Mouse (Mus musculus) midbrain, embryonic 15.5 days (tissue): ENCODE measurements at regions not wholly inside any gene's neighbourhood (a gene's known extent, or its start where the extent isn't known, plus 50 kb on each side); places are given as distances from the start of the nearest gene placed in this dataset.

ENCODE experiments used
- ATAC-seq: fragments of 200-750 bp; cut with Nextera tagmentation; replicated peaks from 2 replicates; pipeline ENCODE4 v1.8.0; 2017; ENCODE audit warnings: moderate TSS enrichment
- H3K27ac ChIP-seq: fragments of 300-500 bp; sonication (generic); 2 replicates; pipeline ENCODE4 v1.5.1; 2015; ENCODE audit warnings: mild to moderate bottlenecking, inconsistent platforms
- H3K27me3 ChIP-seq: fragments of 300-500 bp; sonication (generic); replicated peaks from 2 replicates; pipeline ENCODE4 v1.6.1; 2015; ENCODE audit warnings: inconsistent platforms
- H3K36me3 ChIP-seq: fragments of 300-500 bp; sonication (generic); replicated peaks from 2 replicates; pipeline ENCODE4 v1.6.1; 2015; ENCODE audit warnings: inconsistent platforms
- H3K4me1 ChIP-seq: fragments of 300-500 bp; sonication (generic); 2 replicates; pipeline ENCODE4 v1.6.1; 2015; ENCODE audit warnings: inconsistent platforms
- H3K4me2 ChIP-seq: fragments of 300-500 bp; sonication (generic); 2 replicates; pipeline ENCODE4 v1.6.1; 2015; ENCODE audit warnings: inconsistent platforms, mild to moderate bottlenecking, moderate library complexity
- H3K4me3 ChIP-seq: fragments of 300-500 bp; sonication (generic); 2 replicates; pipeline ENCODE4 v1.5.1; 2015; ENCODE audit warnings: mild to moderate bottlenecking, inconsistent platforms
- H3K9ac ChIP-seq: fragments of 300-500 bp; sonication (generic); 2 replicates; pipeline ENCODE4 v1.6.1; 2015; ENCODE audit warnings: mild to moderate bottlenecking, inconsistent platforms
- H3K9me3 ChIP-seq: fragments of 300-500 bp; sonication (generic); 2 replicates; pipeline ENCODE4 v1.6.1; 2016; ENCODE audit warnings: inconsistent platforms
- WGBS: fragments of 180-500 bp; shearing (Covaris S2); methylation state at CpG from one replicate; pipeline ENCODE4 v1.1.7; 2015; ENCODE audit warnings: mixed read lengths; 5-methylcytosine and 5-hydroxymethylcytosine counted together

DNA sequence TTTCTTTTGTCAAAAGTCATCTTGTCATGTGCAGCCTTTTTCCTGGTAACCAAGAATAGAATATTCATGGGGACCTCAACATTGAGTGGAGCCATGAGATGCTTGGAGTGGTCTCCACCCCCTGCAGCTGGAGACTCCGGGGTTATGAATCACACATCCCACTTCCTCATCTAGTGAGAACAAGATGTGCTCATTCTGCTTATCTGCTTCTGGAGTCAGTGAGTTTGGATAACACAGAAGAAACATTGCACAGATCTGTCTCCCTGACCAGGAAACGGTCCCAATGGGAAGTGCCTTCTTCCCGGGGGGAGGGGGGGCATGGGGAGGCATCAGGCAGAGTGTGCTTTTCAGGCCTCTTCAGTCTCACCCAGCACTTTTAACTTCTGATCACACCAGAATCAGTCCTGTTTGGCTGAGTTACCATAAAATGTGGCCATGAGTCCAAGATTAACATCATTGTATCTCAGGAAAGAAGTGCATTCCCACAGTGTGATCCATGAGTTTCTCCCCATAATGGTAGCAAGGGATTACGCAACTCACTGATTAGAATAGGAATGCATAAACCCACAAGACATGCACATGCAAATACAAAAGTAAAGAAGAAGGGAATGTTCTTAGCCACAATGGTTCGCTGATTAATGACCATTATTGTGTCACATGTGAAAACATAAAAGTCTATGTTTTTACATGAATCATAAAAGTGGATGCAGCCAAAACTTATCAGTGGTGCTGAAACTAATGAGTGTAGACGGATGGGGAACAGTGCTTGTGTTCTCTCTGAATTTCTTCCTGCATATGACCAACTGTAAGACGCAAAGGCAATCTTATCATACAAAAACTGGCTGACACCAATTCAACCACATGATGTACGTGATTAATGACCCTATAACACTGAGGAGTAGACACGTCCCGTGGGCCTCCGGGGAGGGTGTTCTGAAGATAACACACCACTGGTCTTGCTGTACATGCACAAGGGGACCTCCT, 393.8 kb upstream of the Mmadhc start:
- H3K4me2 ChIP-seq: no peak overlapping the region
- WGBS: 90% methylated on average over 11 of the region's 11 CpGs
- H3K4me3 ChIP-seq: no peak overlapping the region
- H3K27me3 ChIP-seq: no peaks in the 10 kb centered on the region
- H3K36me3 ChIP-seq: no peaks in the 10 kb centered on the region
- H3K4me1 ChIP-seq: peaks cover 16% of the 10 kb centered on the region
- H3K9ac ChIP-seq: no peak overlapping the region
- no peak for ATAC-seq
- no peaks in the 10 kb centered on the region for H3K9me3 ChIP-seq
- H3K27ac ChIP-seq: no peak overlapping the region

DNA sequence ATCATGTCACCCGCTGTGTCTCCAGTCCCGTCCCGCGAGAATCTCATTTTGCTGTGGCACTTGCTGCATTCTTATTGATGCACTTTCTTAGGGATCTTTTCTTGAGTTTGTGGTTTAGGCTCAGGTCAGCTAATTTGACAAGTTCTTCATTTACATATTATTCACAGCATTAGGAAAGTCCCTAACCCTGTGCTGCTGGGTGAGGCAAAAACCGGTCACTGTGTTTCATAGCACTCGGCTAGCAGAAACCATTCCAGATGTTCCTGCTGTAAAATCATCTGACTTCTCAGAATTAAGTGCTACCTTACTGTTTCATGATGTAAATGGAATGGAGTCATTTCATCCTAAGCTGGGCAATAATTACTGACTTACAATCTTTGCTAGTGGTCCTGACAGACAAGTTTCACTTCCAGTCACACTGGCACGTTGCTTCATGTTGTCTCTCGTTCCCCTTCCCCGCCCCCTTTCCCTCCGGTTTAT, 391.1 kb upstream of the Mmadhc start:
- WGBS: 91% methylated on average over 10 of the region's 10 CpGs
- Histone ChIP-seq H3K27ac (no peak overlapping the region), H3K4me2 (no peak overlapping the region), H3K9me3 (no peaks in the 10 kb centered on the region), H3K4me1 (no peaks in the 10 kb centered on the region), H3K9ac (no peak overlapping the region), H3K4me3 (no peak overlapping the region), H3K36me3 (no peaks in the 10 kb centered on the region), H3K27me3 (no peaks in the 10 kb centered on the region)
- ATAC-seq: no peak

DNA sequence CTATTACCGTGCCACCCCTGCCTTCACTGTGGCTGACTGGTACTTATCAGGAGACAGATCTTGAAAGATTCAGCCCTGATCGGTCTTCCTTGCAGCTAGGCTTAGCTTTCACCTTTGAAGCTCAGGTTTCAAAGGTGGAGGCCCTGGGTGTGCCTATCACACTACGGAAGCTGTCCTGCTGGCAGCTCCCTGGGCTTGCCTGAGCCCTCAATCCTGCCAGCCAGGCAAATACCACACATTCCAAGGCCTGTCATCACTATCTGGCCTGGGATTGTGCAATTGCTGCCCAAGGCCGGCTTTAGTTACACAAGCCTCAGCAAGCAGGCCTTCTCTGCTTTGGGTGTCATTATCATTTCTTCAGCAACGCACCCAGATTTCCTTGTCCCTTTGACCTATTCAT, 390.6 kb upstream of the Mmadhc start:
- Histone ChIP-seq H3K4me1 (no peaks in the 10 kb centered on the region), H3K9ac (no peak overlapping the region), H3K4me2 (no peak overlapping the region), H3K27me3 (no peaks in the 10 kb centered on the region), H3K9me3 (no peaks in the 10 kb centered on the region), H3K4me3 (no peak overlapping the region), H3K36me3 (no peaks in the 10 kb centered on the region), H3K27ac (no peak overlapping the region)
- ATAC-seq: no peak
- WGBS: 73% methylated on average over 5 of the region's 5 CpGs

DNA sequence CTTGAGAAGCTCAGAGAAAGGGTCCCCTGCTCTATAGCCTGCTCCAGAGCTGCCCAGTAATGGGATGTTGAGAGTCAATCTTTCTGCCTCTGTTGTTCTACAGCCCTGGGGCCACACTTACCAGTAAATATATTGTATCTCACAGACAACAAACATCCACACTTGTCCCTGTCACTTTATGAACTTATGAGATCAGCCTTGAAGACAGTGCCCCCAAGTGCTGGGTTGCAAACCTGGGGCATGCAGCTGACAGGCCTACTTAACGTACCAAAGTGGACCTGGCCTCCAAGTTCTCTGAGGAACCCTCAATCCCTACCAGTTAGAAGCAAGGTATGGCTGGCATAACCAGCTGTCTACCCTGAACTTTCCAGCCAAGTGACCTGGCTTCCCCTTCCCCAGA, 380.9 kb upstream of the Mmadhc start:
- Histone ChIP-seq H3K4me2 (no peak overlapping the region), H3K36me3 (no peaks in the 10 kb centered on the region), H3K27ac (no peak overlapping the region), H3K27me3 (no peaks in the 10 kb centered on the region), H3K4me3 (no peak overlapping the region), H3K9ac (no peak overlapping the region), H3K9me3 (no peaks in the 10 kb centered on the region), H3K4me1 (no peaks in the 10 kb centered on the region)
- no peak for ATAC-seq
- WGBS: 77% methylated on average over 1 of the region's 1 CpGs

DNA sequence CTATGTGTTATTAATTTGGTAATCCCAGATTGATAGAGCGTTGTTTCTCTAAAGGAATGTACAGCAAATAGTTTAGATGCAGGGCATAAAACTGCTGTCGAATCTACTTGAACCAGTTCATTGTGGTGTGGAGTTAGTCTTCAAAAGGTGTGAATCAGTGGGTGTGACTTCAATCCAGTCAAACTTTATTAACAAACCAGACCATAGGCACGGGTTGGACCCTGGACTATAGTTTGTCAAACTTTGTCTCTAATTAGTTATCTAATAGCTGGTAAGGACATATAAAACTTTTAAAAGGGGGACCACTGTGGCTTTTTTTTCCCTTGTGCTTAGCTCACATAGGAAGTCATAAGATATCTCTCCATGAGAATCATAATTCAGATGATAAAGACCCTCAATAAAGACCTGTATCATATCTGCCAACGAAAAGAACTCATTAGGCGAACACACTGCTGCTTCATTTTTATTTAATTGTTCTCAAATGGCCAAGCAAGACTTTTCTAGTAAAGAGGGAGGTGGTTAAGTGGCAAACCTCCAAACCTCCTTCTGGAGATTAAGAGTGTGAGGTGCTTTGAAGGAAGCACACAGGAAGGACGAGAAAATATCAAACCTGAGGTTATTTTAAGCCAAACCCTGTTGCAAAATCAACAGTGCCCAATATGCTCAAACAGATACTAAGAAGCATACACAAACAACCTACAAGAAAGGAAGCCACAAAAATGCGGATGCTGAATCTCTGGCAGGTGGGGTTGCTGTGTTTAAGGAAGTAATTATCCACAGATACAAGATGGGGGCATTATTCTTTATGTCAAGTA, 379.3 kb upstream of the Mmadhc start:
- no peaks in the 10 kb centered on the region for H3K9me3 ChIP-seq
- no peak for ATAC-seq
- no peak overlapping the region for H3K4me3 ChIP-seq
- H3K9ac ChIP-seq: no peak overlapping the region
- H3K27ac ChIP-seq: no peak overlapping the region
- WGBS: 90% methylated on average over 7 of the region's 7 CpGs
- H3K4me2 ChIP-seq: no peak overlapping the region
- no peaks in the 10 kb centered on the region for H3K27me3 ChIP-seq
- H3K4me1 ChIP-seq: no peaks in the 10 kb centered on the region
- no peaks in the 10 kb centered on the region for H3K36me3 ChIP-seq

DNA sequence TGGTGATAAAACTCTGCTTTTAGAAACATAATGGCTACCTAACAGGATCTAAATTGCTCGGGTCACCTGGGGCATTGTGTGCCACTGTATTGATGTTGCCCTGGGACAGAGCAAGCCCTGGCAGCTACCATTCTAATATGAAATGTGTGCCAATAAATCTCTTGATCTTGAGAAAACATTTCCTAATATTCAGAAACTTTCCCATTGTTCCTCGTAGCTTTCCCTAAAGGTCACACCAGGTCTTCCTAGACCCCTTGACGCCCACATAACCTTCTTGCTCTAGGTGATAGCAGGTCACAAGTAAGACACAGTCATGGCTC, 378.2 kb upstream of the Mmadhc start:
- Histone ChIP-seq H3K9me3 (no peaks in the 10 kb centered on the region), H3K4me3 (no peak overlapping the region), H3K9ac (no peak overlapping the region), H3K27me3 (no peaks in the 10 kb centered on the region), H3K4me2 (no peak overlapping the region), H3K27ac (no peak overlapping the region), H3K36me3 (no peaks in the 10 kb centered on the region), H3K4me1 (no peaks in the 10 kb centered on the region)
- no peak for ATAC-seq
- WGBS: 95% methylated on average over 3 of the region's 3 CpGs

DNA sequence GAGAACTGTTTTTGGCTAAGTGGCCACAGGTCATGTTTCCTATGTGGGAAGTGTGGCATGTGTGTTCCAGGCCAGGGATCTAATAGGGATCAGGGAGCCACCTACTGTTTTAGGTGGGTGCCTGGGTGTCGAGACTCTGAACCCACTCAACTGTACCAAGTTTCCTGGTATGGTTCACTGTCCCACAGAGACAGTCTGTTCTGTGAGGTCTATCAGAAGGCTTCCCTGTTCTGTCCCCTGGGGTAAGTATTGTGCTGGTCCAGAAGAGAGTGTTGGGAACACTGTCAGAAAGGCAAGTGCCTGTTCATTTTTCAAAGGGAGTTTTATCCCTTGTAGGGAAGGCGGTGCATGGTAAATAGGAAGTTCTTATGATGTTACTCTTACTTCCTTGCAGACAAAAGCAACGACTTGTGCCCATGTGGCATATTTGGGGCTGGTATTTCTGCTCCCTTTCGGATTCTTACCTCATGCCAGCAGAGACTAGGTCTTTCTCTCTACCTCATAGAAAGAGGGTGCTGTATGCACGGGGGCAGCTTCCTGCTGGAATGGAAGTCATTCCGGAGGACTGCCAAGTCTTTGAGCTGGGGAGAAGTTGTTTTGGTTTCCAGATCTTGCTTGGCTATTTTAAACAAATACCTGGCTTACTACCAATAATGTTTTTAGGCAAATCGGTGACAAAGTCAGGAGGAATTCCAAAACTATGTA, 377.7 kb upstream of the Mmadhc start:
- Histone ChIP-seq H3K9ac (no peak overlapping the region), H3K4me2 (no peak overlapping the region), H3K4me1 (no peaks in the 10 kb centered on the region), H3K9me3 (no peaks in the 10 kb centered on the region), H3K36me3 (no peaks in the 10 kb centered on the region), H3K27ac (no peak overlapping the region), H3K27me3 (no peaks in the 10 kb centered on the region), H3K4me3 (no peak overlapping the region)
- 92% methylated on average over 7 of the region's 7 CpGs for WGBS
- no peak for ATAC-seq

DNA sequence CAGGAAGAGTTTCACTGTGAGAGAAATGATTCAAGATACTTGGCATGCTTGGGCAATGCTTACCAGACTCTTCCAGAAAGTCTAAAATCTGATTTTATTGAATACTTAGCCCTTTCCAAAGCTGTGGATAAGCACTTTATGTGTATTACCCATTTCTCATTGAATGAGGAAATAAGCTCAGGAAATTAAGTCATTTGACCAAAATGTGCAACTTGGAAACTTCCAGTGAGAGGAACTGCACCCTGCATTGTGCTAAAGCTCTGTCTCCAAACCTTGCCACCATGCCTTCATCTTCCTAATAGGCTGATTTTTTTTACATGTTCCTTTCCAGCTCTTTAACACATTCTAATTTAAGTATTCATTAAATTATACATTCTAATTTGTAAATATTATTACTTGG, 372.7 kb upstream of the Mmadhc start:
- no peak overlapping the region for H3K9ac ChIP-seq
- H3K27ac ChIP-seq: no peak overlapping the region
- H3K9me3 ChIP-seq: no peaks in the 10 kb centered on the region
- H3K36me3 ChIP-seq: no peaks in the 10 kb centered on the region
- no peaks in the 10 kb centered on the region for H3K27me3 ChIP-seq
- ATAC-seq: no peak
- no peak overlapping the region for H3K4me3 ChIP-seq
- H3K4me2 ChIP-seq: no peak overlapping the region
- no peaks in the 10 kb centered on the region for H3K4me1 ChIP-seq

DNA sequence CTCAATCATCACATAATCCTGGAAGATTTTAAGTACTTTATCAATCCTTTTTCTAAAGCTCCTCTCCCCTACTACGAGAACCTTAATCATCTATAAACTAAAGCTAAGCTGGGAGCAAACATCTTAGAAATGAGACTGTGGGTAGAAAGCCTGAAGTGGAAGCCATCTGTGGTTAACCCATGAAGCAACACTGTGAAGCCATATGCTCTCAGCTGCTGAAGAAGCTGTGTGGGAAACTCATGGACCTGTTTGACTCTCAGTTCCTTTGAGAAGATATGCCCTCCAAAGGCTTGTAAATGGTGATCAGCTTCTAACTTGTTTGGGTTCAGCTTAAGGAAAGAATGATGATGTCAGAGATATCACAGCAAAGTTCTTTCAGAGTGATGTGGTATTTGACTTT, 372.2 kb upstream of the Mmadhc start:
- no peaks in the 10 kb centered on the region for H3K4me1 ChIP-seq
- H3K4me2 ChIP-seq: no peak overlapping the region
- no peak overlapping the region for H3K9ac ChIP-seq
- no peak overlapping the region for H3K4me3 ChIP-seq
- no peaks in the 10 kb centered on the region for H3K27me3 ChIP-seq
- no peaks in the 10 kb centered on the region for H3K9me3 ChIP-seq
- no peak overlapping the region for H3K27ac ChIP-seq
- no peak for ATAC-seq
- no peaks in the 10 kb centered on the region for H3K36me3 ChIP-seq
- WGBS: 60% methylated on average over 1 of the region's 1 CpGs

DNA sequence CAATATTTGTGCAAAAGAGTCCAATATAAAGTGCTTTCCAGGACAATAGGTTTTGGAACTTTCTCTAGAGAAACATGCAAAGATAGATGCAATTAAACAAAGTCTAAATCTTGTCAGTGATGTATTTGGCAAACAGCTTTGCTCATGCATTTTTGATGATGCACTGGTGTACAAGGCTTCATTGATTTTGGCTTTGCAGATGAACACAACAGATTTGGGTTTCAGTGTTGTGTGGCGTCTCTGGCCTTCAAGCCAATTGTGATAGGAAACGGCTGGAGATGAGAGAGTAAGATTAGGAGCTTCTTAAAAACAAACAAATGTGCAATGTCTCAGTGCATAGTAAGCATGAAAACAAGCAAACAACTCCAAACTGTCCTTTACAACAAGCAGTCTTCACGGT, 370.6 kb upstream of the Mmadhc start:
- Histone ChIP-seq H3K36me3 (no peaks in the 10 kb centered on the region), H3K4me2 (no peak overlapping the region), H3K9me3 (no peaks in the 10 kb centered on the region), H3K27ac (no peak overlapping the region), H3K9ac (no peak overlapping the region), H3K4me3 (no peak overlapping the region), H3K4me1 (no peaks in the 10 kb centered on the region), H3K27me3 (no peaks in the 10 kb centered on the region)
- 54% methylated on average over 3 of the region's 3 CpGs for WGBS
- no peak for ATAC-seq

DNA sequence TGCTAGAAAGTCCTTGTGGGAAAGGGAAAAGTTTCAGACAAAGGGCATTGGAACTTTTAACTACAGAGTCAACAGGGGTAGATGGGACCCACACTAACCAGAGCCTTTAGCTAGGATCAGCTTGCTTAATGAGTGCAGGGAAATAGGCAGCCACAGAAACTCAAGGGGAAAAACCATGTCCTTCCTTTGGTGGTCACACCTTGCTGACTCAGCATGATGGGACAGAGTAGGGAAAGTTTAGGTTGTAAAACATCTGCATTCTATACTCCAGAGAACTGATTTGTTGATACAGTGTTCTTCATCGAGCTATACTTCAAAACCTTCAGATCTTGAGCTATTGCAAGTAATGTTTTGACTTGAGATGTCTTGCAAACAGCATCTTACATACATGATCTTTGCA, 365.9 kb upstream of the Mmadhc start:
- no peak overlapping the region for H3K9ac ChIP-seq
- H3K27me3 ChIP-seq: no peaks in the 10 kb centered on the region
- no peaks in the 10 kb centered on the region for H3K9me3 ChIP-seq
- ATAC-seq: no peak
- WGBS: 91% methylated on average over 1 of the region's 1 CpGs
- no peaks in the 10 kb centered on the region for H3K36me3 ChIP-seq
- H3K4me2 ChIP-seq: no peak overlapping the region
- H3K27ac ChIP-seq: no peak overlapping the region
- no peaks in the 10 kb centered on the region for H3K4me1 ChIP-seq
- H3K4me3 ChIP-seq: no peak overlapping the region

DNA sequence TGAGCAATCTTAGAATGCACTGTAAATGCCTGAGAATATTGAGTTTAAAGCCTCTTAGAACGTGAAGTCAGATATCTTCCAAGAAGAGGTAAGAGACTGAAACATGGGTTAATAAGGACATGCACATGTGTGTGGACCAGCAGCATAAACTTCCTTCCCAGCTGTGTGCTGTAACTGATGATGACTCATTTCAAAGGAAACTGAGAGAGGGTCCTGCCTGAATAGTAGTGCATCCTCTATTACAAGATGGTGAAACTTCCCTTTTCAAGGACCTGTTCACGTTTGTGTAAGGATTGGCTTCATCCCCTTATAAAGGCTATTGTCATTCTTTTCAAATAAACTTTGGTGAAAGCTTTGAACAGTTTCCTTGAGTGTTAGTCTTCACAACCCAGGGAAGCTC, 363.4 kb upstream of the Mmadhc start:
- Histone ChIP-seq H3K27me3 (no peaks in the 10 kb centered on the region), H3K4me3 (no peak overlapping the region), H3K4me2 (no peak overlapping the region), H3K27ac (no peak overlapping the region), H3K4me1 (no peaks in the 10 kb centered on the region), H3K36me3 (no peaks in the 10 kb centered on the region), H3K9me3 (no peaks in the 10 kb centered on the region), H3K9ac (no peak overlapping the region)
- 48% methylated on average over 2 of the region's 2 CpGs for WGBS
- ATAC-seq: no peak
